Mouse (Mus musculus) kidney, embryonic 14.5 days (tissue): ENCODE results near the gene Xylt1. TPM values are rescaled to one million over a fixed set of nuclear protein-coding genes. Genes with fewer than 3 reads are reported as not detected.
A peak's percentile ranks its signal among the peaks of the same experiment; 100 is the strongest.

Experiments used
- ATAC-seq: fragments of 200-750 bp; cut with Nextera tagmentation; 2 replicates; pipeline ENCODE4 v1.8.0; 2017; ENCODE audit warnings: moderate number of reproducible peaks, mild to moderate bottlenecking, moderate TSS enrichment, moderate library complexity; ENCODE audit not compliant: low FRiP score, low TSS enrichment
- H3K27ac ChIP-seq: fragments of 300-500 bp; sonication (generic); 2 replicates; pipeline ENCODE4 v1.5.1; 2014; ENCODE audit warnings: low read depth, mild to moderate bottlenecking, low read length, moderate library complexity, mixed read lengths
- H3K27me3 ChIP-seq: fragments of 300-500 bp; sonication (generic); 2 replicates; pipeline ENCODE4 v1.6.1; 2014; ENCODE audit warnings: mild to moderate bottlenecking, low read length; ENCODE audit not compliant: control insufficient read depth, insufficient read depth
- H3K36me3 ChIP-seq: fragments of 300-500 bp; sonication (generic); 2 replicates; pipeline ENCODE4 v1.6.1; 2014; ENCODE audit warnings: low read length, mixed read lengths; ENCODE audit not compliant: control insufficient read depth, insufficient read depth
- H3K4me1 ChIP-seq: fragments of 300-500 bp; sonication (generic); 2 replicates; pipeline ENCODE4 v1.6.1; 2014; ENCODE audit warnings: low read length, mixed read lengths; ENCODE audit not compliant: control insufficient read depth, insufficient read depth
- H3K4me2 ChIP-seq: fragments of 300-500 bp; sonication (generic); replicated peaks from 2 replicates; pipeline ENCODE4 v1.6.1; 2014; ENCODE audit warnings: low read depth, mild to moderate bottlenecking, low read length
- H3K4me3 ChIP-seq: fragments of 300-500 bp; sonication (generic); 2 replicates; pipeline ENCODE4 v1.5.1; 2014; ENCODE audit warnings: mild to moderate bottlenecking, low read length
- H3K9ac ChIP-seq: fragments of 300-500 bp; sonication (generic); 2 replicates; pipeline ENCODE4 v1.6.1; 2014; ENCODE audit warnings: low read depth, mild to moderate bottlenecking, low read length, moderate library complexity
- H3K9me3 ChIP-seq: fragments of 300-500 bp; sonication (generic); 2 replicates; pipeline ENCODE4 v1.6.1; 2016; ENCODE audit warnings: low read length; ENCODE audit not compliant: control insufficient read depth
- WGBS: fragments of 180-500 bp; shearing (Covaris S2); extraction: QIAGEN DNeasy Blood & Tissue Kit; methylation state at CpG from one replicate; pipeline ENCODE4 v1.1.7; 2014; 5-methylcytosine and 5-hydroxymethylcytosine counted together
- polyA plus RNA-seq: library from polyadenylated mRNA; unstranded; fragments of >200 nt; fragmentation: Nextera tagmentation; extraction: Ambion mirVana; gene quantifications from 2 replicates; pipeline ENCODE4 v1.2.1, GENCODE M21; 2014

The Xylt1 gene
- polyA plus RNA-seq, 1 experiment from 2014 or later: 4.6 TPM

GRCm38 (mm10) chr7:117424841-117425240 is 44.1 kb downstream of the Xylt1 start:
- Histone ChIP-seq H3K9ac (no peak overlapping the region), H3K4me1 (0 out of 2 replicates have a peak, but pooled peaks cover 12% of the 10 kb centered on the region), H3K4me2 (no peak overlapping the region), H3K4me3 (no peak overlapping the region), H3K27ac (no peak overlapping the region), H3K36me3 (no peaks in the 10 kb centered on the region), H3K27me3 (no peaks in the 10 kb centered on the region), H3K9me3 (no peaks in the 10 kb centered on the region)
- WGBS: 92% methylated on average over 4 of the region's 4 CpGs
- ATAC-seq: no peak

GRCm38 (mm10) chr7:117426366-117426765 is 45.6 kb downstream of the Xylt1 start:
- WGBS: 81% methylated on average over 4 of the region's 4 CpGs
- no peak overlapping the region for H3K27ac ChIP-seq
- H3K4me2 ChIP-seq: no peak overlapping the region
- H3K27me3 ChIP-seq: no peaks in the 10 kb centered on the region
- no peak overlapping the region for H3K9ac ChIP-seq
- H3K4me1 ChIP-seq: 0 out of 2 replicates have a peak, but pooled peaks cover 8% of the 10 kb centered on the region
- H3K9me3 ChIP-seq: no peaks in the 10 kb centered on the region
- H3K4me3 ChIP-seq: no peak overlapping the region
- ATAC-seq: no peak
- H3K36me3 ChIP-seq: no peaks in the 10 kb centered on the region

GRCm38 (mm10) chr7:117428690-117429224 is 48.0 kb downstream of the Xylt1 start:
- no peak overlapping the region for H3K4me3 ChIP-seq
- H3K36me3 ChIP-seq: no peaks in the 10 kb centered on the region
- H3K9ac ChIP-seq: no peak overlapping the region
- 0 out of 2 replicates have a peak, but pooled peaks cover 4% of the 10 kb centered on the region for H3K4me1 ChIP-seq
- H3K27me3 ChIP-seq: no peaks in the 10 kb centered on the region
- H3K27ac ChIP-seq: no peak overlapping the region
- ATAC-seq: 0 out of 2 replicates have a peak, but pooled peaks have one; percentile 40
- no peaks in the 10 kb centered on the region for H3K9me3 ChIP-seq
- H3K4me2 ChIP-seq: no peak overlapping the region
- 43% methylated on average over 8 of the region's 8 CpGs for WGBS

GRCm38 (mm10) chr7:117429483-117429882 is 48.7 kb downstream of the Xylt1 start:
- no peaks in the 10 kb centered on the region for H3K36me3 ChIP-seq
- H3K27ac ChIP-seq: no peak overlapping the region
- whole genome bisulfite sequencing: 79% methylated on average over 5 of the region's 5 CpGs
- H3K4me2 ChIP-seq: no peak overlapping the region
- 0 out of 2 replicates have a peak, but pooled peaks cover 4% of the 10 kb centered on the region for H3K4me1 ChIP-seq
- H3K9me3 ChIP-seq: no peaks in the 10 kb centered on the region
- H3K4me3 ChIP-seq: no peak overlapping the region
- no peak overlapping the region for H3K9ac ChIP-seq
- 0 out of 2 replicates have a peak, but pooled peaks have one; percentile 22 for ATAC-seq
- no peaks in the 10 kb centered on the region for H3K27me3 ChIP-seq

- no peak overlapping the region for H3K4me3 ChIP-seq
- H3K27ac ChIP-seq: no peak overlapping the region
- no peaks in the 10 kb centered on the region for H3K9me3 ChIP-seq
- WGBS: 86% methylated on average over 3 of the region's 3 CpGs
- no peaks in the 10 kb centered on the region for H3K36me3 ChIP-seq
- 0 out of 2 replicates have a peak, but pooled peaks cover 7% of the 10 kb centered on the region for H3K4me1 ChIP-seq
- no peaks in the 10 kb centered on the region for H3K27me3 ChIP-seq
- ATAC-seq: no peak
- H3K9ac ChIP-seq: no peak overlapping the region
- no peak overlapping the region for H3K4me2 ChIP-seq
Observed at GRCm38 (mm10) chr7:117429895-117430294, 49.1 kb downstream of the Xylt1 start.

GRCm38 (mm10) chr7:117430361-117430935 is 49.7 kb downstream of the Xylt1 start:
- H3K27ac ChIP-seq: no peak overlapping the region
- no peaks in the 10 kb centered on the region for H3K27me3 ChIP-seq
- 85% methylated on average over 5 of the region's 5 CpGs for WGBS
- no peak overlapping the region for H3K9ac ChIP-seq
- no peak for ATAC-seq
- H3K4me2 ChIP-seq: no peak overlapping the region
- no peaks in the 10 kb centered on the region for H3K36me3 ChIP-seq
- H3K9me3 ChIP-seq: no peaks in the 10 kb centered on the region
- H3K4me3 ChIP-seq: no peak overlapping the region
- 0 out of 2 replicates have a peak, but pooled peaks cover 7% of the 10 kb centered on the region for H3K4me1 ChIP-seq

- no peak for ATAC-seq
- Histone ChIP-seq H3K9me3 (no peaks in the 10 kb centered on the region), H3K4me2 (no peak overlapping the region), H3K27ac (no peak overlapping the region), H3K4me3 (no peak overlapping the region), H3K27me3 (no peaks in the 10 kb centered on the region), H3K9ac (no peak overlapping the region), H3K4me1 (0 out of 2 replicates have a peak, but pooled peaks cover 7% of the 10 kb centered on the region), H3K36me3 (no peaks in the 10 kb centered on the region)
- whole genome bisulfite sequencing: 59% methylated on average over 9 of the region's 9 CpGs
Observed at GRCm38 (mm10) chr7:117433641-117434040, 52.9 kb downstream of the Xylt1 start.

GRCm38 (mm10) chr7:117435091-117435490 is 54.3 kb downstream of the Xylt1 start:
- H3K4me3 ChIP-seq: no peak overlapping the region
- H3K9ac ChIP-seq: no peak overlapping the region
- no peak overlapping the region for H3K4me2 ChIP-seq
- WGBS: 75% methylated on average over 3 of the region's 3 CpGs
- H3K36me3 ChIP-seq: no peaks in the 10 kb centered on the region
- H3K27ac ChIP-seq: no peak overlapping the region
- H3K4me1 ChIP-seq: 0 out of 2 replicates have a peak, but pooled peaks cover 3% of the 10 kb centered on the region
- ATAC-seq: no peak
- H3K27me3 ChIP-seq: no peaks in the 10 kb centered on the region
- H3K9me3 ChIP-seq: no peaks in the 10 kb centered on the region

- 87% methylated on average over 12 of the region's 12 CpGs for WGBS
- no peak for ATAC-seq
- Histone ChIP-seq H3K4me1 (0 out of 2 replicates have a peak, but pooled peaks cover 3% of the 10 kb centered on the region), H3K36me3 (no peaks in the 10 kb centered on the region), H3K4me2 (no peak overlapping the region), H3K9ac (no peak overlapping the region), H3K4me3 (no peak overlapping the region), H3K27ac (no peak overlapping the region), H3K9me3 (no peaks in the 10 kb centered on the region), H3K27me3 (no peaks in the 10 kb centered on the region)
Observed at GRCm38 (mm10) chr7:117435730-117436441, 55.1 kb downstream of the Xylt1 start.
